Mouse (Mus musculus) ES-Bruce4 (cell line): ENCODE data around the gene Fnip1.

Experiments used
- CTCF ChIP-seq: IDR thresholded peaks from one replicate; pipeline ENCODE4 v1.8.1; 2011; ENCODE audit warnings: low read depth, low read length
- POLR2A ChIP-seq: IDR thresholded peaks from one replicate; pipeline ENCODE4 v1.8.1; 2011; ENCODE audit warnings: low read length; ENCODE audit not compliant: insufficient read depth

DNA sequence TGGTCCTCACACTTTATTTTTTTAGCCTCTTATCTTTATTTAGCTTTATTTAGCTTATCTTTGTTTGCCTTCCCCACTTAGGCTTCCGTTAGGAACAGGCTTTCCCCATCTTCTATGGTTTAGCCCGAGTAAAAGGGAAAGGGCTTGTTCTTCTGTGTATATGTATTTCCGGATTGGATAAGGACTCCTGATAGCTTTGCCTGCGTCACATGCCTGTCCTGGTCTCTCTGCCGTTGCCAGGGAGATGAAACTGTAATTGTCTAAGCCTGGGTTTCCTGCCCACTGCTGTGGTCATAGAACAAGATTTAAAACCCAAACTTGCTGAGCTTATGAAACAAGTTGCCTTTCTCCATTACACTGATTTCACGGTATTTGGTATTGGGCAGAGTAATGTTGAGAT is 25.0 kb upstream of the Fnip1 start:
- TF ChIP-seq POLR2A = no peak
- no peak for TF ChIP-seq CTCF
